Mouse (Mus musculus): ENCODE results near the gene Slc17a8. TPM values are rescaled to one million over a fixed set of nuclear protein-coding genes. Genes with fewer than 3 reads are reported as not detected.

Gene Slc17a8
- polyA plus RNA-seq, 1 experiment = not detected

- TF ChIP-seq GATA1 (IDR thresholded peaks at IDR 0.05; ENCODE audit: low read length) = no peak
Observed at GRCm38 (mm10) chr10:89551657-89552056, 69.4 kb downstream of the Slc17a8 start.

GRCm38 (mm10) chr10:89548028-89548427 lies 73.0 kb downstream of the Slc17a8 start:
- no peak for TF ChIP-seq GATA1 (IDR thresholded peaks at IDR 0.05; ENCODE audit: low read length)

- no peak for TF ChIP-seq GATA1 (IDR thresholded peaks at IDR 0.05; ENCODE audit: low read length)
Observed at GRCm38 (mm10) chr10:89546989-89547388, 74.1 kb downstream of the Slc17a8 start.

- TF ChIP-seq GATA1 (IDR thresholded peaks at IDR 0.05; ENCODE audit: low read length) = no peak
Observed at GRCm38 (mm10) chr10:89543867-89544266, 77.2 kb downstream of the Slc17a8 start.

- TF ChIP-seq GATA1 (IDR thresholded peaks at IDR 0.05; ENCODE audit: low read length) = no peak
Observed at GRCm38 (mm10) chr10:89542321-89542720, 78.7 kb downstream of the Slc17a8 start.

- TF ChIP-seq GATA1 (IDR thresholded peaks at IDR 0.05; ENCODE audit: low read length) = no peak
Observed at GRCm38 (mm10) chr10:89532929-89533727, 87.9 kb downstream of the Slc17a8 start, which contains the start of gene Nr1h4. Nr1h4 (minus strand) TSS chr10:89533585.

- TF ChIP-seq GATA1 (IDR thresholded peaks at IDR 0.05; ENCODE audit: low read length) = no peak
Observed at GRCm38 (mm10) chr10:89532451-89532850, 88.6 kb downstream of the Slc17a8 start.

GRCm38 (mm10) chr10:89531976-89532375 lies 89.1 kb downstream of the Slc17a8 start:
- TF ChIP-seq GATA1 (IDR thresholded peaks at IDR 0.05; ENCODE audit: low read length) = no peak

GRCm38 (mm10) chr10:89531194-89531634 lies 89.8 kb downstream of the Slc17a8 start:
- TF ChIP-seq GATA1 (IDR thresholded peaks at IDR 0.05; ENCODE audit: low read length) = no peak

GRCm38 (mm10) chr10:89527054-89527453 lies 94.0 kb downstream of the Slc17a8 start:
- TF ChIP-seq GATA1 (IDR thresholded peaks at IDR 0.05; ENCODE audit: low read length) = no peak

- no peak for TF ChIP-seq GATA1 (IDR thresholded peaks at IDR 0.05; ENCODE audit: low read length)
Observed at GRCm38 (mm10) chr10:89525823-89526222, 95.2 kb downstream of the Slc17a8 start.

Other genes starting within 250 kb of the Slc17a8 start
- gene Gas2l3, start 177.3 kb downstream of the Slc17a8 start, polyA plus RNA-seq (2012) = not detected in 2 replicates
- not detected in 2 replicates for gene Nr1h4, start 87.7 kb downstream of the Slc17a8 start, polyA plus RNA-seq (2012)
- 4.4 and 8.9 TPM in 2 replicates for gene Scyl2, start 65.0 kb upstream of the Slc17a8 start, polyA plus RNA-seq (2012)
- 0.46 and 0.94 TPM in 2 replicates for gene Actr6, start 111.0 kb upstream of the Slc17a8 start, polyA plus RNA-seq (2012)
- gene Uhrf1bp1l, start 123.7 kb upstream of the Slc17a8 start, polyA plus RNA-seq (2012) = 2.9 and 8.7 TPM in 2 replicates